ENCODE assay signal across 8 mouse cellular contexts in genomic region chr9:86592676-86593668, GRCm38 (mm10). TPM values are rescaled to one million over a fixed set of nuclear protein-coding genes. Genes with fewer than 3 reads are reported as not detected.
DNase-seq lines count a peak whose midpoint lies in the region; ATAC-seq lines count a peak whose summit lies in the region.

No protein-coding gene starts in this region.

- H3K9me3 ChIP-seq in heart, embryonic 11.5 days (replicated peaks; ENCODE audit: control insufficient read depth, low read length): no peaks in the 10 kb centered on the region

- no peak for DNase-seq in heart, postnatal 4 days
- DNase-seq in 416B (ENCODE audit: low read depth) (peak; percentile 81), R1 (ENCODE audit: low read depth, low spot score) (peak; percentile 52)
- peak; percentile 50 for DNase-seq in naive thymus-derived CD4-positive, alpha-beta T cell, adult 2 months (ENCODE audit: low read depth)
- no peak for DNase-seq in kidney, postnatal 36 days
- no peak for DNase-seq in thymus, postnatal 36 days

- WGBS in heart, embryonic 11.5 days (ENCODE audit: insufficient replicate concordance): 65% methylated on average over 19 of the region's 19 CpGs

- no peaks in the 10 kb centered on the region for H3K27me3 ChIP-seq in heart, embryonic 11.5 days (ENCODE audit: control insufficient read depth, insufficient read depth, low read length)

- peak overlapping the region; percentile 35; the same call in 1 of the 2 replicates for H3K27ac ChIP-seq in heart, embryonic 11.5 days (ENCODE audit: low read depth, low read length)

- no peak overlapping the region for H3K4me3 ChIP-seq in heart, embryonic 11.5 days (ENCODE audit: low read depth, low read length)

- no peak for ATAC-seq in heart, embryonic 11.5 days (replicated peaks; ENCODE audit: insufficient number of reproducible peaks, low FRiP score, low TSS enrichment)
- peak; percentile 94 to 97 for ATAC-seq in hematopoietic stem cell, adult 5-6 weeks (replicated peaks in 1 of 2; ENCODE audit: insufficient read depth in 1 of 2, low FRiP score in 2 of 2, low TSS enrichment in 1 of 2, low read depth in 1 of 2, poor library complexity in 2 of 2, severe bottlenecking in 2 of 2)

- peak overlapping the region; percentile 35 for H3K4me2 ChIP-seq in heart, embryonic 11.5 days

- no peak overlapping the region for H3K9ac ChIP-seq in heart, embryonic 11.5 days (ENCODE audit: low read depth, low read length)

- H3K4me1 ChIP-seq in heart, embryonic 11.5 days (ENCODE audit: control insufficient read depth, insufficient read depth, low read length): peaks cover 13% of the 10 kb centered on the region; the same call in 1 of the 2 replicates

- H3K36me3 ChIP-seq in heart, embryonic 11.5 days (ENCODE audit: control insufficient read depth, insufficient read depth, low read length): no peaks in the 10 kb centered on the region

RNA-seq across cellular contexts. Expression of gene Rwdd2a, which starts 21.2 kb away (rescaled TPM):
- 4.8 TPM in 2 replicates for polyA plus RNA-seq in heart, embryonic 11.5 days (2014; fragmentation: Nextera tagmentation; extraction: Ambion mirVana)
- total RNA-seq in heart, postnatal 4 days (2021): under 1 TPM; 0.33 to 0.59 TPM
- total RNA-seq in hematopoietic stem cell, adult 5-6 weeks (2017): 2.4 and 4.8 TPM in 2 replicates

RNA-seq across cellular contexts. Expression of gene Pgm3, which starts 21.3 kb away (rescaled TPM):
- 26.6 and 27.4 TPM in 2 replicates for polyA plus RNA-seq in heart, embryonic 11.5 days (2014; fragmentation: Nextera tagmentation; extraction: Ambion mirVana)
- 10 to 100 TPM; 11.4 to 14.5 TPM for total RNA-seq in heart, postnatal 4 days (2021)
- 16.8 and 17.5 TPM in 2 replicates for total RNA-seq in hematopoietic stem cell, adult 5-6 weeks (2017)

Comparison
In these comparisons a context has a peak if more than half of its experiments do, and no peak if none do; other contexts are left out.
1. DNase-seq: peak in 416B (single experiment), R1 (single experiment) and naive thymus-derived CD4-positive, alpha-beta T cell, adult 2 months (single experiment); none in heart, postnatal 4 days (single experiment), kidney, postnatal 36 days (0 of 2) and thymus, postnatal 36 days (0 of 2).